Mouse (Mus musculus) kidney, embryonic 14.5 days (tissue): ENCODE measurements around the gene Muc3. TPM values are rescaled to one million over a fixed set of nuclear protein-coding genes. Genes with fewer than 3 reads are reported as not detected.

Experiments used
- ATAC-seq: fragments of 200-750 bp; cut with Nextera tagmentation; 2 replicates; pipeline ENCODE4 v1.8.0; 2017; ENCODE audit warnings: moderate number of reproducible peaks, mild to moderate bottlenecking, moderate TSS enrichment, moderate library complexity; ENCODE audit not compliant: low FRiP score, low TSS enrichment
- H3K27ac ChIP-seq: fragments of 300-500 bp; sonication (generic); 2 replicates; pipeline ENCODE4 v1.5.1; 2014; ENCODE audit warnings: low read depth, mild to moderate bottlenecking, low read length, moderate library complexity, mixed read lengths
- H3K27me3 ChIP-seq: fragments of 300-500 bp; sonication (generic); 2 replicates; pipeline ENCODE4 v1.6.1; 2014; ENCODE audit warnings: mild to moderate bottlenecking, low read length; ENCODE audit not compliant: control insufficient read depth, insufficient read depth
- H3K36me3 ChIP-seq: fragments of 300-500 bp; sonication (generic); 2 replicates; pipeline ENCODE4 v1.6.1; 2014; ENCODE audit warnings: low read length, mixed read lengths; ENCODE audit not compliant: control insufficient read depth, insufficient read depth
- H3K4me1 ChIP-seq: fragments of 300-500 bp; sonication (generic); 2 replicates; pipeline ENCODE4 v1.6.1; 2014; ENCODE audit warnings: low read length, mixed read lengths; ENCODE audit not compliant: control insufficient read depth, insufficient read depth
- H3K4me2 ChIP-seq: fragments of 300-500 bp; sonication (generic); replicated peaks from 2 replicates; pipeline ENCODE4 v1.6.1; 2014; ENCODE audit warnings: low read depth, mild to moderate bottlenecking, low read length
- H3K4me3 ChIP-seq: fragments of 300-500 bp; sonication (generic); 2 replicates; pipeline ENCODE4 v1.5.1; 2014; ENCODE audit warnings: mild to moderate bottlenecking, low read length
- H3K9ac ChIP-seq: fragments of 300-500 bp; sonication (generic); 2 replicates; pipeline ENCODE4 v1.6.1; 2014; ENCODE audit warnings: low read depth, mild to moderate bottlenecking, low read length, moderate library complexity
- H3K9me3 ChIP-seq: fragments of 300-500 bp; sonication (generic); 2 replicates; pipeline ENCODE4 v1.6.1; 2016; ENCODE audit warnings: low read length; ENCODE audit not compliant: control insufficient read depth
- WGBS: fragments of 180-500 bp; shearing (Covaris S2); extraction: QIAGEN DNeasy Blood & Tissue Kit; methylation state at CpG from one replicate; pipeline ENCODE4 v1.1.7; 2014; 5-methylcytosine and 5-hydroxymethylcytosine counted together
- polyA plus RNA-seq: library from polyadenylated mRNA; unstranded; fragments of >200 nt; fragmentation: Nextera tagmentation; extraction: Ambion mirVana; gene quantifications from 2 replicates; pipeline ENCODE4 v1.2.1, GENCODE M21; 2014

The Muc3 gene
- polyA plus RNA-seq, 1 experiment from 2014 or later, result not detected

DNA sequence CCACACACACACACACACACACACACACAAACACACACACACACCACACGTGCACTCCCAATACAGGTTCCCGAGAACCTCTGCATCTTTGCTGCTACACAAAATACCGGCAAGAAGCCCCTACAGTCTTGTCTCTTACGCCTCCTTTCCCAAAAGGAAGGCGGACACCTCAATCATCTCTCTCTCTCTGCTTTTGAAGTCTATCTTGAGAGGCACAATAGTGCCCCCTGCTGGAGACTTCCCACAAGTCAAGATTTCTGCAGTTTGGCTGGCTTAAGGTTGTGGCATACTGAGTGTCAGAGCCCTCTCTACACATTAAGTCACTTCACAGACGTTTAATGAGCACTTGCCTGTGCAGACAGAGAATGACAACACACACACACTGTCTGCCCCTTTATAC, 42.1 kb downstream of the Muc3 start:
- no peak overlapping the region for H3K9ac ChIP-seq
- H3K4me3 ChIP-seq, result no peak overlapping the region
- 6% methylated on average over 6 of the region's 6 CpGs for WGBS
- H3K27ac ChIP-seq, result no peak overlapping the region
- H3K9me3 ChIP-seq, result no peaks in the 10 kb centered on the region
- H3K36me3 ChIP-seq, result no peaks in the 10 kb centered on the region
- H3K4me2 ChIP-seq, result no peak overlapping the region
- ATAC-seq, result no peak
- H3K27me3 ChIP-seq, result no peaks in the 10 kb centered on the region
- H3K4me1 ChIP-seq, result no peaks in the 10 kb centered on the region

- no peak overlapping the region for H3K4me2 ChIP-seq
- H3K36me3 ChIP-seq, result no peaks in the 10 kb centered on the region
- 75% methylated on average over 4 of the region's 4 CpGs for WGBS
- H3K9me3 ChIP-seq, result no peaks in the 10 kb centered on the region
- H3K27ac ChIP-seq, result no peak overlapping the region
- H3K4me1 ChIP-seq, result no peaks in the 10 kb centered on the region
- no peaks in the 10 kb centered on the region for H3K27me3 ChIP-seq
- no peak for ATAC-seq
- no peak overlapping the region for H3K9ac ChIP-seq
- no peak overlapping the region for H3K4me3 ChIP-seq
Observed at GRCm38 (mm10) chr5:137106434-137106833, 42.7 kb downstream of the Muc3 start.

GRCm38 (mm10) chr5:137103969-137104368, 45.2 kb downstream of the Muc3 start:
- Histone ChIP-seq H3K4me2 (no peak overlapping the region), H3K4me1 (no peaks in the 10 kb centered on the region), H3K4me3 (no peak overlapping the region), H3K9me3 (no peaks in the 10 kb centered on the region), H3K27me3 (no peaks in the 10 kb centered on the region), H3K27ac (no peak overlapping the region), H3K9ac (no peak overlapping the region), H3K36me3 (no peaks in the 10 kb centered on the region)
- ATAC-seq, result no peak
- 86% methylated on average over 2 of the region's 2 CpGs for WGBS

DNA sequence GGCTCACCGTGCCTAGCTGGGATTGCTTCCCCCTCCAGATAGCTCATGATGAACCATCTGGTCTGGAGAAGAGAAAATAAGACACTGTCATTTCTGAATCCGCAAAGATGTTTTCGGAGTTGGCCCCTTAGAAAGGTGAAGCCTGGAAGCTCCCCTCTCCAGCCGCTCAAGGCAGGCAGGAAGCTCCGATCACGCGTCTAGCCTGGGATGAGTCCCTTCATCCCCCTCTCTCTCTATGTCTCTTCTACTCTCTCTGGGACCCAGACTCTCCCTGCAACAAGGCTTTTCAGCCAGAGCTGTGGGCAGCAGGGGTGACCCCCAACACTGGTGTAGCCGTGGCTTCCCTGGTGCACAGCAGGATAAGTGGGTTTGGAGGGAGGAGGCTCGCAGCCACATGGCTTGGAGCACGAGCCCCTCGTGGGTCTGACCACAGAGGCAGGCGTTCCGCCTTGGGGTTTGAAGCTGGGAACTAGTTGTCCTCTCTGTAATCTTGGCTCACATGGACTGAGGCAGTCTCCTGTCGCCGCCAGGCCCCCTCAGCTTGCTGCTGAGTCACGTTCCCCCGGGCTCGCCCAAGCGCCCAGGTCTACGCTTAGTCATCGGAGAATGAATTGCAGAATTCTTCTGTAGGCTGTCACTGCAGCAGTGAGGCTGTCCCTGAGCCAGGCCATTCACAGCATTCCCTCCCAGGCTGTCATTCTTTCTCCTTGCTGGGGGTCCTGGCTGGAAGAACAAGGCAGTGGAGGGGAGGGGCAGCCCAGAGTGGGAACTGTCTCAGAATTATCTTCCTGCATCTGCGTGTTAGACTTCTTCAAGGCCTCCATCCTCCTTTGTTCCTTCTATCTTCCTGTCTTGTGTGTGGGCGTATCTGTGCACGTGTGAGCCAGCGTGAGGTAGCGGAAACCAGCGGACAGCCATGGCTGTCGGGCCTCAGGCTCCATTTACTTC, 46.3 kb downstream of the Muc3 start:
- no peak for ATAC-seq

DNA sequence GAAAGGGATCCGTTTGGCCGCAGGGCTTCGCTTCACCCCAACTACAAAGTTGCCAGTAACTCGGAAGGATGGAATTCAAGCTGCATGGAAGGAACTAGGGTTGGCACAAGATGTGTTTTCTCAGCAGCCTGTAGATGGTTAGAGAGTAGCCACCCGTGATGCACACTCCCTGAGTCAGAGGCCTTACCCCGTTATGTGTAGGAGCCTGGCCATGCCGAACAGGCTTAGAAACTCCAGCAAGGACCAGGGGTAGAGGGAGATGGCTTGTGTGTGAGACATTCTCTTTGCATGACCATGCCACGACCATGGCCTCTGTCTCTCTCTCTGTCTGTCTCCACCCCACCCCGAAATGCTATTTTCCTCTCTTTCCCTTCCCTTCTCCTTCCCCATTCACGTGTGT, 47.0 kb downstream of the Muc3 start:
- no peak overlapping the region for H3K9ac ChIP-seq
- H3K27me3 ChIP-seq, result no peaks in the 10 kb centered on the region
- 71% methylated on average over 10 of the region's 10 CpGs for WGBS
- H3K36me3 ChIP-seq, result no peaks in the 10 kb centered on the region
- no peak overlapping the region for H3K4me3 ChIP-seq
- no peaks in the 10 kb centered on the region for H3K4me1 ChIP-seq
- H3K27ac ChIP-seq, result no peak overlapping the region
- H3K9me3 ChIP-seq, result no peaks in the 10 kb centered on the region
- H3K4me2 ChIP-seq, result no peak overlapping the region
- no peak for ATAC-seq

More for the DNA sequence above, 46.3 kb downstream of the Muc3 start:
- 67% methylated on average over 28 of the region's 28 CpGs for WGBS
- Histone ChIP-seq H3K27me3 (no peaks in the 10 kb centered on the region), H3K4me1 (no peaks in the 10 kb centered on the region), H3K4me3 (no peak overlapping the region), H3K9ac (no peak overlapping the region), H3K4me2 (no peak overlapping the region), H3K36me3 (no peaks in the 10 kb centered on the region), H3K27ac (no peak overlapping the region), H3K9me3 (no peaks in the 10 kb centered on the region)

DNA sequence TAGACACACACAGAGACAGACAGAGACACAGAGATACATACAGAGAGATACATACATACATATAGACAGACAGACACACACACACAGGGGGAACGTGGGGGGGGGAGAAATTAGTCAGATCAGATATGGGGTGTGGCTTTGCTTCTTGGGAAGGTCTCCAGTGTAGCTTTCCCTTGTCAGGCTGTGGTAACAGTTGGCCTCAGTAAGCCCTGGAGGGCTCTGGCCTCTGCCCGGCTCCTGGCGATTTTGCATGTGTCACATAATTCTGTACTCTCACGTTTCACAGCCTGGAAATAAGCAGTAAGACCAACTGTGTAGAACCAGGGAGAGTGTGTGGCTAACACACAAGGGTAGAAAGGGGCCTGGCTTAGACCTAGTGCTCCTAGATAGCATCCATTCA, 48.5 kb downstream of the Muc3 start:
- Histone ChIP-seq H3K9me3 (no peaks in the 10 kb centered on the region), H3K4me1 (no peaks in the 10 kb centered on the region), H3K9ac (no peak overlapping the region), H3K27ac (no peak overlapping the region), H3K36me3 (no peaks in the 10 kb centered on the region), H3K4me2 (no peak overlapping the region), H3K27me3 (no peaks in the 10 kb centered on the region), H3K4me3 (no peak overlapping the region)
- WGBS, result 38% methylated on average over 4 of the region's 4 CpGs
- ATAC-seq, result no peak

GRCm38 (mm10) chr5:137098418-137098817, 50.7 kb downstream of the Muc3 start:
- Histone ChIP-seq H3K4me3 (no peak overlapping the region), H3K9me3 (no peaks in the 10 kb centered on the region), H3K9ac (no peak overlapping the region), H3K27me3 (no peaks in the 10 kb centered on the region), H3K36me3 (no peaks in the 10 kb centered on the region), H3K27ac (no peak overlapping the region), H3K4me2 (no peak overlapping the region), H3K4me1 (no peaks in the 10 kb centered on the region)
- ATAC-seq, result no peak
- WGBS, result 67% methylated on average over 11 of the region's 11 CpGs

DNA sequence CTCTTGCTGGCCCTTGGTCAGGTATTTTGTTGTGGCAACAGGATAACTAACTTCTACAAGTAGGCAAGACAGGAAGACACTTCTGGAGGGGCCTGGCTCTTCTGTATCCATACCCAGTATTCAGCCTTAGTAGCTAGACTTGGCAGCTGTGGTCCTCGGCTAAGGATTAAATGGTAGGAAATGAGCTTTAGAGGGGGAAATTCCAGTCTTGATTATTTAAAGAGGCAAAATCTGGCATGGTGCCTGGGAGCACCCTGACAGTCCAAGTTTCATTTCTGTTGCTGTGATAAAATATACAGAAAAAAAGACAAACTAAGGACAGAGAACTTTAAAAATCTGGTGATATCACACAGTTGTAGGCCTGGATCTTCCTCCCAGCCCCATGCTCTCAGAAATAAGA, 53.1 kb downstream of the Muc3 start:
- H3K4me1 ChIP-seq, result no peaks in the 10 kb centered on the region
- H3K36me3 ChIP-seq, result no peaks in the 10 kb centered on the region
- no peaks in the 10 kb centered on the region; the same call in 1 of the 2 replicates for H3K27me3 ChIP-seq
- H3K4me2 ChIP-seq, result no peak overlapping the region
- no peak overlapping the region for H3K4me3 ChIP-seq
- H3K27ac ChIP-seq, result no peak overlapping the region
- H3K9me3 ChIP-seq, result no peaks in the 10 kb centered on the region
- 67% methylated on average over 1 of the region's 1 CpGs for WGBS
- no peak for ATAC-seq
- H3K9ac ChIP-seq, result no peak overlapping the region

DNA sequence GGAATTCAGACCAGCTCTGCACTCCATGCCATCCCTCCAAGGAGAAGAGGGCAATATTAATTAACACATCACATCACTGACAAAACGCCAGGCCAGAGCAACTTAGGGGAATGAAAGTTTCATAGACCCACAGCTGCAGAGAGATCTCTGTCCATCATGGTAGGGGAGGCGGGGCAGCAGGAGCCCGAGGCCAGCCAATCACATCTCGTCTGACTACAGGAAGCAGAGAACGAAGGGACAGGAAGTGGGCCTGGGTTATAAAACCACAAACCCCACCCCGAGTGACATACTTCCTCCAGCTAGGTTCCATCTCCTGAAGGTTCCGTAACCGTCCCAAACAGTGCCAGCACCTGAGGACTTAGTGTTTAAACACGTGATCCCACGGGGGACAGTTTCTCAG, 54.0 kb downstream of the Muc3 start:
- no peak overlapping the region for H3K4me2 ChIP-seq
- 86% methylated on average over 10 of the region's 10 CpGs for WGBS
- H3K27ac ChIP-seq, result no peak overlapping the region
- H3K27me3 ChIP-seq, result no peaks in the 10 kb centered on the region; the same call in 1 of the 2 replicates
- H3K4me1 ChIP-seq, result no peaks in the 10 kb centered on the region
- no peak overlapping the region for H3K4me3 ChIP-seq
- no peak overlapping the region for H3K9ac ChIP-seq
- H3K36me3 ChIP-seq, result no peaks in the 10 kb centered on the region
- no peaks in the 10 kb centered on the region for H3K9me3 ChIP-seq
- no peak for ATAC-seq
